In genomic region chr12:3833059-3833760, GRCm38 (mm10) we compare ENCODE assay signal across 8 mouse cellular contexts. TPM values are rescaled to one million over a fixed set of nuclear protein-coding genes. Genes with fewer than 3 reads are reported as not detected.
DNase-seq lines count a peak whose midpoint lies in the region; ATAC-seq lines count a peak whose summit lies in the region.

No protein-coding gene starts in this region.

- H3K9me3 ChIP-seq in neural tube, embryonic 12.5 days = no peaks in the 10 kb centered on the region
- H3K9me3 ChIP-seq in limb, embryonic 13.5 days = no peaks in the 10 kb centered on the region

- peak overlapping the region; percentile 50 for H3K4me2 ChIP-seq in neural tube, embryonic 12.5 days (replicated peaks)
- peak overlapping the region; percentile 64 for H3K4me2 ChIP-seq in limb, embryonic 13.5 days (replicated peaks)

- 72% methylated on average over 7 of the region's 7 CpGs for whole genome bisulfite sequencing in neural tube, embryonic 12.5 days
- 54% methylated on average over 7 of the region's 7 CpGs for WGBS in limb, embryonic 13.5 days

- DNase-seq in frontal cortex, postnatal 25 days (ENCODE audit: low spot score in 2 of 2) = no peak
- no peak for DNase-seq in neural tube, embryonic 10.5 days (ENCODE audit: extremely low spot score, low spot score)
- DNase-seq in spleen, postnatal 4 days (ENCODE audit: low spot score in 2 of 2) = no peak
- DNase-seq in cerebellum, postnatal 25 days = no peak

- 0 out of 2 replicates have a peak, but pooled peaks have one; percentile 10 for ATAC-seq in frontal cortex, adult (ENCODE audit: low TSS enrichment)
- ATAC-seq in neural tube, embryonic 12.5 days (ENCODE audit: low FRiP score, low read depth) = no peak; the same call in 1 of the 2 replicates
- peak; percentile 2; the same call in 1 of the 2 replicates for ATAC-seq in limb, embryonic 13.5 days (ENCODE audit: low FRiP score, low read depth)
- no peak for ATAC-seq in inflammation-experienced regulatory T-cells, adult 6 months

- no peaks in the 10 kb centered on the region for H3K27me3 ChIP-seq in neural tube, embryonic 12.5 days (replicated peaks)
- H3K27me3 ChIP-seq in limb, embryonic 13.5 days = no peaks in the 10 kb centered on the region

- H3K27ac ChIP-seq in neural tube, embryonic 12.5 days = 0 out of 2 replicates have a peak overlapping the region, but pooled peaks have one; percentile 20
- peak overlapping the region; percentile 95 for H3K27ac ChIP-seq in limb, embryonic 13.5 days

- no peak overlapping the region for H3K4me3 ChIP-seq in neural tube, embryonic 12.5 days
- peak overlapping the region; percentile 31 for H3K4me3 ChIP-seq in limb, embryonic 13.5 days

- H3K9ac ChIP-seq in neural tube, embryonic 12.5 days = peak overlapping the region; percentile 44; the same call in 1 of the 2 replicates
- peak overlapping the region; percentile 60 for H3K9ac ChIP-seq in limb, embryonic 13.5 days

- peaks cover 19% of the 10 kb centered on the region; the same call in 1 of the 2 replicates for H3K36me3 ChIP-seq in neural tube, embryonic 12.5 days
- peaks cover 41% of the 10 kb centered on the region for H3K36me3 ChIP-seq in limb, embryonic 13.5 days

- peaks cover 32% of the 10 kb centered on the region for H3K4me1 ChIP-seq in neural tube, embryonic 12.5 days
- H3K4me1 ChIP-seq in limb, embryonic 13.5 days = peaks cover 45% of the 10 kb centered on the region

RNA-seq across cellular contexts. Expression of gene Dnmt3a, which starts 27.4 kb away (rescaled TPM):
- 146 and 175 TPM in 2 replicates for polyA plus RNA-seq in neural tube, embryonic 12.5 days (2016; fragmentation: Nextera tagmentation; extraction: Ambion mirVana)
- polyA plus RNA-seq in limb, embryonic 13.5 days (2015; fragmentation: Nextera tagmentation; extraction: Ambion mirVana) = 200 and 203 TPM in 2 replicates
- 10 to 100 TPM; 16.8 to 25.5 (median 23.8) TPM for polyA plus RNA-seq in inflammation-experienced regulatory T-cells, adult 6 months (2017; shearing (Covaris generic))

Comparison
In these comparisons a context has a peak if more than half of its experiments do, and no peak if none do; other contexts are left out.
1. ATAC-seq: peak in frontal cortex, adult (single experiment) and limb, embryonic 13.5 days (single experiment); none in neural tube, embryonic 12.5 days (single experiment) and inflammation-experienced regulatory T-cells, adult 6 months (single experiment).